Mouse (Mus musculus) ES-E14 (cell line): ENCODE data around the gene Btbd3. TPM values are rescaled to one million over a fixed set of nuclear protein-coding genes. Genes with fewer than 3 reads are reported as not detected.

Source experiments
- DNase-seq: peaks from one replicate; pipeline ENCODE4 v3.0.0-alpha.2; 2013; ENCODE audit warnings: low read depth, low spot score
- H3K27ac ChIP-seq: 2 replicates; pipeline ENCODE4 v1.5.1; 2012; ENCODE audit warnings: low read depth, mild to moderate bottlenecking, low read length, moderate library complexity, mixed read lengths; ENCODE audit not compliant: poor library complexity, insufficient read depth, severe bottlenecking
- H3K36me3 ChIP-seq: 2 replicates; pipeline ENCODE4 v1.6.1; 2012; ENCODE audit warnings: mild to moderate bottlenecking, low read length, moderate library complexity, mixed read lengths; ENCODE audit not compliant: control insufficient read depth, poor library complexity, insufficient read depth, severe bottlenecking
- H3K4me1 ChIP-seq, 2 experiments: fragments of 150-350 bp in 1 of 2; sonication (generic) in 1 of 2; 2 replicates each; pipeline ENCODE4 v1.6.1; 2012; ENCODE audit warnings: low read length in 2 of 2, mild to moderate bottlenecking in 1 of 2, mixed read lengths in 1 of 2; ENCODE audit not compliant: control insufficient read depth in 2 of 2, insufficient read depth in 2 of 2, poor library complexity in 1 of 2
- H3K4me3 ChIP-seq, 2 experiments: fragments of 150-350 bp in 1 of 2; sonication (generic) in 1 of 2; 2 replicates each; pipeline ENCODE4 v1.5.1; 2012; ENCODE audit warnings: low read length in 2 of 2, low read depth in 1 of 2, mild to moderate bottlenecking in 1 of 2, mixed read lengths in 1 of 2; ENCODE audit not compliant: insufficient read depth in 1 of 2, poor library complexity in 1 of 2, severe bottlenecking in 1 of 2
- H3K9ac ChIP-seq: 2 replicates; pipeline ENCODE4 v1.6.1; 2012; ENCODE audit warnings: low read depth, mild to moderate bottlenecking, low read length, mixed read lengths; ENCODE audit not compliant: poor library complexity, insufficient read depth, severe bottlenecking
- H3K9me3 ChIP-seq: fragments of 150-350 bp; sonication (generic); 2 replicates; pipeline ENCODE4 v1.6.1; 2012; ENCODE audit warnings: low read depth, mild to moderate bottlenecking, low read length; ENCODE audit not compliant: control insufficient read depth, insufficient read depth
- CHD2 ChIP-seq: IDR thresholded peaks from 2 replicates; pipeline ENCODE4 v1.6.1; 2014; ENCODE audit warnings: mild to moderate bottlenecking, low read depth, low read length, inconsistent platforms
- HCFC1 ChIP-seq: IDR thresholded peaks from 2 replicates; pipeline ENCODE4 v1.6.1; 2012; ENCODE audit warnings: low read length, inconsistent platforms, borderline replicate concordance; ENCODE audit not compliant: insufficient read depth
- MAFK ChIP-seq: IDR thresholded peaks from 2 replicates; pipeline ENCODE4 v1.6.1; 2014; ENCODE audit warnings: mild to moderate bottlenecking, low read depth, low read length, inconsistent platforms; ENCODE audit not compliant: insufficient read depth
- ZC3H11A ChIP-seq: IDR thresholded peaks from 2 replicates; pipeline ENCODE4 v1.6.1; 2012; ENCODE audit warnings: low read depth, mild to moderate bottlenecking, inconsistent platforms, low read length, borderline replicate concordance
- ZNF384 ChIP-seq: IDR thresholded peaks from 2 replicates; pipeline ENCODE4 v1.6.1; 2012; ENCODE audit warnings: low read depth, low read length, inconsistent platforms
- in situ Hi-C, 2 experiments: fragments of 600-800 bp; cut with MboI; formaldehyde crosslinking; loops; one replicate each; pipeline ENCODE4 v1.15.1; 2025; ENCODE audit warnings: low sequenced_read_pairs in 2 of 2, inconsistent platforms in 1 of 2; ENCODE audit not compliant: unreplicated experiment in 2 of 2
- total RNA-seq: library from RNA; depleted of rRNA; stranded (reverse); fragments of 300-350 nt; gene quantifications from 2 replicates; pipeline ENCODE4 v1.2.3, GENCODE M21; 2012; rRNA removed

The Btbd3 gene
- 10.2 and 11.9 TPM in 2 replicates for total RNA-seq

DNA sequence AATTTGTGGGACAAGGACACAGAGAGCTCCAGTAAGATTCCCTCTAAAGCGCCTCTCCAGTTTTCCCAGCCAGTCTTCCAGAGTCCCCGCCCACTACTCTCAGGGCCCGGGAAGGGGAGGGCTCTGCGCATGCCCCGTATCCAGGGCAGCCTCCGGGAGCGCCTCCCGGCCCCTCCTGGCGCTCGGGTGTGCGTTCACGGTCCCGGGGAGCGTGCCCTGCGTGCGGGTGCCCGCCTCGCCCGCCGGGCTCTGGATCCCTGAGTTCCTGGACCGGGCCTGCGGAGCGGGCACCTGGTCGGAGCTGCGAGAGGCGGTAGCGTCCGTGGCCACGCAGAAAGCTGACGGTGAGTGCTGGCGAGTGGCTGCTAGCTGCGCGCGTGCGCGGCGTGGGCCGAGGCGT lies at the start of gene Btbd3:
Btbd3 (plus strand) TSS at position 155 of the 400 bp plus-strand sequence.
- TF ChIP-seq HCFC1 (no peak), MAFK (no peak), ZNF384 (no peak), CHD2 (no peak), ZC3H11A (no peak)
- no peak within 1 kb of the TSS for H3K27ac ChIP-seq
- peak within 1 kb of the TSS; percentile 78 for H3K9ac ChIP-seq
- in situ Hi-C loops = no loop called here
- DNase-seq = peak; percentile 81
- no peaks in the 10 kb centered on the region for H3K9me3 ChIP-seq
- H3K4me1 ChIP-seq = no peaks in the 10 kb centered on the region
- H3K4me3 ChIP-seq = peak within 1 kb of the TSS; percentile 85 to 87
- no peaks in the 10 kb centered on the region for H3K36me3 ChIP-seq

GRCm38 (mm10) chr2:138215561-138215960 lies 40.8 kb upstream of the Btbd3 start:
- no peaks in the 10 kb centered on the region for H3K36me3 ChIP-seq
- TF ChIP-seq HCFC1 (no peak), MAFK (no peak), CHD2 (no peak), ZC3H11A (no peak), ZNF384 (no peak)
- no peak overlapping the region for H3K4me3 ChIP-seq
- DNase-seq = peak; percentile 2
- no peaks in the 10 kb centered on the region for H3K4me1 ChIP-seq
- H3K9me3 ChIP-seq = no peaks in the 10 kb centered on the region
- H3K27ac ChIP-seq = no peak overlapping the region
- H3K9ac ChIP-seq = no peak overlapping the region
- in situ Hi-C loops = no loop called here

DNA sequence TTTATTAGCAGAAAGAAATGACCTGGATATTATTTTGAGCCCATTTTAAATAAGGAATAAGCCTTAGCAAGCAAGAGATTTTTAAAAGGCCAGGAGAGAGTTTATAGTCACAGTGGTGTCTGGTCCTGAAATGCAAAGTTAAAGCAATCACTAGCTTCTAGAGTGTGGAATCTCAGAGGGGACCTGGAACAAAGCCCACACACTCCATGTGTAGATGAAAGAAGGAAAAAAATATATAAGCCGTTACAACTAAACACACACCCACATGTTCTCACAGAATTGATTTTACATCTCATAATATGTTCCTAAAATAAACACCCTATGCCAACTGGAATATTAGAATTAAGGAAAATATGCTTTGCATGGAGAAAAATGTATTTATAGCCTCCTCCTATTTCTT lies 36.1 kb upstream of the Btbd3 start:
- in situ Hi-C loops = no loop called here
- Histone ChIP-seq H3K9me3 (no peaks in the 10 kb centered on the region), H3K36me3 (no peaks in the 10 kb centered on the region), H3K27ac (no peak overlapping the region), H3K4me3 (no peak overlapping the region), H3K9ac (no peak overlapping the region), H3K4me1 (no peaks in the 10 kb centered on the region)
- TF ChIP-seq MAFK (no peak), ZNF384 (no peak), CHD2 (no peak), ZC3H11A (no peak), HCFC1 (no peak)
- no peak for DNase-seq

- TF ChIP-seq HCFC1 (no peak), ZC3H11A (no peak), CHD2 (no peak), MAFK (no peak), ZNF384 (no peak)
- no peak overlapping the region for H3K4me3 ChIP-seq
- no peaks in the 10 kb centered on the region for H3K36me3 ChIP-seq
- no peak for DNase-seq
- H3K9me3 ChIP-seq = no peaks in the 10 kb centered on the region
- no peak overlapping the region for H3K27ac ChIP-seq
- no peaks in the 10 kb centered on the region for H3K4me1 ChIP-seq
- no peak overlapping the region for H3K9ac ChIP-seq
- in situ Hi-C loops = no loop called here
Measured at GRCm38 (mm10) chr2:138232247-138232646, 24.1 kb upstream of the Btbd3 start.

DNA sequence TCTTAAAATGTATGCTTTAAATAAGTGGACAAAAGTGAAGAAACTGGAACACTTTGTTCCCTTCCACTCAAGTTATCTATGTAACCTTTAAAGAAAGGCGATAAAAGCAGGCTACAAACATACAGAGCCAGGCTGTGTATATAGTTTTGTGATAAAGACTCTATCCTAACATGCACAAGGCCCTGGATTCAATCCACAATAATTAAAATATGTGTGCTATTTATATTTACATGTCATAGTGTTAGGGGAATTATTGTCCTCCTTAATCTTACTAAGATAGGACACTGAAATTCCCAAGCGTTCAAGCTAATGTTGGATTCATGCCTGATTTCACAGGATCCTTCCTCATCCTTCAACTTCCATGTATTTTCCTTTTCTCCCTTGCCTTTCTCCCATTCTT lies 20.2 kb upstream of the Btbd3 start:
- TF ChIP-seq HCFC1 = no peak
- TF ChIP-seq ZC3H11A = no peak
- no peak for TF ChIP-seq MAFK
- no peak for TF ChIP-seq ZNF384
- TF ChIP-seq CHD2 = no peak
- in situ Hi-C loops = no loop called here
- no peaks in the 10 kb centered on the region for H3K36me3 ChIP-seq
- no peak overlapping the region for H3K27ac ChIP-seq
- H3K9ac ChIP-seq = no peak overlapping the region
- no peaks in the 10 kb centered on the region for H3K4me1 ChIP-seq
- no peak overlapping the region for H3K4me3 ChIP-seq
- DNase-seq = no peak
- H3K9me3 ChIP-seq = no peaks in the 10 kb centered on the region
